Mouse (Mus musculus) ovary, adult 10 weeks (tissue): ENCODE data around the gene Rps6kb1. TPM values are rescaled to one million over a fixed set of nuclear protein-coding genes. Genes with fewer than 3 reads are reported as not detected.

Experiments used
- polyA plus RNA-seq: library from polyadenylated mRNA; stranded (reverse); fragments of 350-450 nt; fragmentation: Illumina TruSeq; extraction: RNeasy Lipid Tissue Mini Kit (QIAGEN cat#74804); gene quantifications from one replicate; pipeline ENCODE4 v1.2.3, GENCODE M21; 2014

Gene Rps6kb1
- polyA plus RNA-seq = 62.3 TPM

DNA sequence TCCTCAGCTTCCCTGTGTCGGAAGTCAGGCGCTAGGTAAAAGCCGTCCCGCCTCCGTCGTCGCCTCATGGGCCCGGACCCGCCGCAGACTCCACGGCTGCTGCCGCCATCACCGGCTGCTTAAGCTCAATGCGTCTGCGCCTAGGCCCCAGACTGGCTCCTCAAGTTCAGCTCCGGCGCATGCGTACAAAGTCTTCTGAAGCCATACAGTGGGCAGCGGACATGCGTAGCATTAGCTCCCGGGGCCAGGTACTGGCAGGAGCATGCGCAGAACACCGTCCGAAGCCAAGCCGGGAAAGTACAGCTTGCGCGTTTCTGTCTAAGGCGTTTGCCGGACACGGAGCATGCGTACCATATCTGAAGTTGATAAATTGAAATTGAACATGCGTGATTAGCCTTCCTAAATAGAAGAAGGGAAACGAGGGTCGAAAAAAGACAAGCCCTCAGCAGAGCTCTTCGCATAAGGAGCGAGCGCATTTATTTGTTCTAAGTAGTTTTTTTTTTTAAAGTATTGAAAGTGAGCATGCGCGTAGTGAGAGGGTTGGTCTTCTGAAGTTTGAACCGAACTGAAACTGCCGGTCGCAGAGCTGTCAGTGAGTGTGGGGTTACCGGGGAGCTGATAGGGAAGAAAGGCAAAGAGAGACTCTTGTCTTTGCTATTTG lies at the start of gene Rps6kb1, which contains the start of gene Tubd1:
Gene Rps6kb1, minus strand, starts transcription at position 167 of the 661 bp plus-strand sequence.
Gene Tubd1, plus strand, starts transcription at position 353 of the 661 bp plus-strand sequence.

DNA sequence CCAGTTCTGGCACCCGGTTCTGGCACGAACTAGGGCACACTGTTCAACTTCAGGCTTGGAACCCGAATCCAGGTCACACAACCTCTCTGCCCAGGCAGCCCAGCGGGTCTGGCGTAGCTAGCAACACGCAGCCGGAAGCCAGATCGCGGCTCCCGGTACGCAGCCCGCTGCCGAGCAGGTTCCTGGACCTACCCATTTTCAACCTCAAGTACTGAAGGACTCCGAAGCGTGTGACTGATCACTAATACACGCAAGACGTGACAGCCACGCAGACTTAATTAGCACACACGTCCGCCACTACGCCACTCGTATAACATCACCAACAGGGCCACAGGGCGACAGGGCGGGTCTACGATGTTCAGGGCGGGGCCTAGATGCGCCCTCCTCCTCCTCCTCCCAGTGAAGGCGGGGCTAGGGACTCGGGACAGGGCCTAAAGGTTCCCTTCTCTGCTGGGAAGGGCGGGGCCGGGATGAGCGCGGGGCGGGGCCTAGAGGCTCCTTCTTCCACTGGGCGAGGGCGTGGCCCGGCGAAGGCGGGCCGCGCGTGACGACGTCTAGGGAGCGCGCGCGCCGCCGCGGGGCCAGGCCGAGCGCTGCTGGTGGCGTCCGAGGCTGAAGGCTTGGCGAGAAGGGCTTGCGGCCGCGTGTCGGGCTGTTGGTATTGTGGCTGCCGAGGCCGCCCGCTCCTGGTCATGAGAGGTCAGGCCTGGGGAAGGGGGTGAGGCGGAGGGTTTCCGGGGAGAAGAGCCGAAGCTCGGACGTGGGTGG lies 60.3 kb downstream of the Rps6kb1 start, which contains the start of gene Rnft1:
Gene Rnft1, plus strand, starts transcription at position 557 of the 768 bp plus-strand sequence.

Other genes starting within 250 kb of the Rps6kb1 start
- gene Med13, start 187.2 kb downstream of the Rps6kb1 start, polyA plus RNA-seq = 173 TPM
- 85.3 TPM for gene Rnft1, start 60.1 kb downstream of the Rps6kb1 start, polyA plus RNA-seq
- 7.4 TPM for gene Tubd1, start 186 bp upstream of the Rps6kb1 start, polyA plus RNA-seq
- gene Vmp1, start 139.0 kb upstream of the Rps6kb1 start, polyA plus RNA-seq = 197 TPM
- 31.0 TPM for gene Ptrh2, start 139.2 kb upstream of the Rps6kb1 start, polyA plus RNA-seq
- gene Cltc, start 212.8 kb upstream of the Rps6kb1 start, polyA plus RNA-seq = 432 TPM